ENCODE assay signal across 10 mouse cellular contexts in genomic region chr9:29942183-29942952, GRCm38 (mm10). TPM values are rescaled to one million over a fixed set of nuclear protein-coding genes. Genes with fewer than 3 reads are reported as not detected.
DNase-seq lines count a peak whose midpoint lies in the region; ATAC-seq lines count a peak whose summit lies in the region.
"Had no signal": no experiment of that assay in that cellular context is flagged by ENCODE, and none has a peak within 500 bp of the region (broad histone marks: within the 10 kb centered on the region; RNA-seq: fewer than 3 reads in every experiment).

No protein-coding gene starts in this region.

- peak; percentile 54 for DNase-seq in heart, postnatal 4 days
- peak; percentile 45 for DNase-seq in testis, postnatal 10 days (ENCODE audit: low spot score)
- no peak for DNase-seq in testis, postnatal 14 days (ENCODE audit: low spot score)
- DNase-seq in layer of hippocampus, postnatal 10 days (ENCODE audit: low spot score in 2 of 2) = peak; percentile 29 to 51
- no peak for DNase-seq in ovary, adult 18-20 months (ENCODE audit: low spot score)
- no peak for DNase-seq in Muller cell, postnatal 12 days (ENCODE audit: inconsistent ontology term)
- DNase-seq: thymus, postnatal 36 days had no signal

- WGBS in heart, embryonic 11.5 days (ENCODE audit: insufficient replicate concordance) = 48% methylated on average over 11 of the region's 11 CpGs

- H3K36me3 ChIP-seq in heart, embryonic 11.5 days (ENCODE audit: control insufficient read depth, insufficient read depth, low read length) = no peaks in the 10 kb centered on the region
- H3K36me3 ChIP-seq: intestine, embryonic 15.5 days; lung, embryonic 15.5 days had no signal

- no peak overlapping the region for H3K4me3 ChIP-seq in heart, embryonic 11.5 days (ENCODE audit: low read depth, low read length)
- H3K4me3 ChIP-seq: intestine, embryonic 15.5 days; lung, embryonic 15.5 days had no signal

- no peak overlapping the region for H3K27ac ChIP-seq in heart, embryonic 11.5 days (ENCODE audit: low read depth, low read length)
- H3K27ac ChIP-seq: intestine, embryonic 15.5 days; lung, embryonic 15.5 days had no signal

- H3K9me3 ChIP-seq in heart, embryonic 11.5 days (replicated peaks; ENCODE audit: control insufficient read depth, low read length) = no peaks in the 10 kb centered on the region
- H3K9me3 ChIP-seq: intestine, embryonic 15.5 days; lung, embryonic 15.5 days had no signal

- no peaks in the 10 kb centered on the region for H3K4me1 ChIP-seq in heart, embryonic 11.5 days (ENCODE audit: control insufficient read depth, insufficient read depth, low read length)
- H3K4me1 ChIP-seq: intestine, embryonic 15.5 days; lung, embryonic 15.5 days had no signal

- no peak for ATAC-seq in heart, embryonic 11.5 days (replicated peaks; ENCODE audit: insufficient number of reproducible peaks, low FRiP score, low TSS enrichment)
- ATAC-seq: intestine, embryonic 15.5 days had no signal

- no peak overlapping the region for H3K9ac ChIP-seq in heart, embryonic 11.5 days (ENCODE audit: low read depth, low read length)
- H3K9ac ChIP-seq: intestine, embryonic 15.5 days; lung, embryonic 15.5 days had no signal

- no peak overlapping the region for H3K4me2 ChIP-seq in heart, embryonic 11.5 days

- H3K27me3 ChIP-seq in heart, embryonic 11.5 days (ENCODE audit: control insufficient read depth, insufficient read depth, low read length) = 0 out of 2 replicates have a peak, but pooled peaks cover 2% of the 10 kb centered on the region
- H3K27me3 ChIP-seq: intestine, embryonic 15.5 days; lung, embryonic 15.5 days had no signal

RNA-seq across cellular contexts. Expression of gene Ntm, which starts 20.6 kb away (rescaled TPM):
- 10 to 100 TPM; 13.4 to 15.8 TPM for total RNA-seq in heart, postnatal 4 days (2021)
- 39.7 and 45.1 TPM in 2 replicates for polyA plus RNA-seq in heart, embryonic 11.5 days (2014; fragmentation: Nextera tagmentation; extraction: Ambion mirVana)
- 100 to 1,000 TPM; 155 to 170 TPM for total RNA-seq in layer of hippocampus, postnatal 10 days (2021)

Comparison
In these comparisons a context has a peak if more than half of its experiments do, and no peak if none do; other contexts are left out.
1. DNase-seq: peak in heart, postnatal 4 days (single experiment), testis, postnatal 10 days (single experiment) and layer of hippocampus, postnatal 10 days (2 of 2); none in testis, postnatal 14 days (single experiment), ovary, adult 18-20 months (single experiment) and Muller cell, postnatal 12 days (single experiment).
2. RNA of gene Ntm, which starts 20.6 kb away (total RNA-seq): 155 to 170 TPM in layer of hippocampus, postnatal 10 days; 13.4 to 15.8 TPM in heart, postnatal 4 days; every median in the first group is over 4 times any median in the second.